Mouse (Mus musculus) megakaryocyte, adult 5-6 weeks (primary cell): Measurements from ENCODE around the gene Slc4a4. TPM values are rescaled to one million over a fixed set of nuclear protein-coding genes. Genes with fewer than 3 reads are reported as not detected.

Experiments
- ATAC-seq: 2 replicates; pipeline ENCODE4 v1.8.0; 2016; ENCODE audit warnings: mild to moderate bottlenecking, inconsistent platforms; ENCODE audit not compliant: poor library complexity, severe bottlenecking
- total RNA-seq, 2 experiments: library from RNA; stranded (forward) in 1 of 2; stranded (reverse) in 1 of 2; fragments of 153-499, 151-499 nt in 1 of 2; fragments of 221-1000, 200-1000 nt in 1 of 2; gene quantifications; 2 replicates each; pipeline versions ENCODE4 v1.2.3 to v1.2.4; 2015 to 2017

The Slc4a4 gene
- total RNA-seq (2015) (not detected in 2 replicates), total RNA-seq (2017) (not detected in 2 replicates)

- ATAC-seq: peak; percentile 13; the same call in 1 of the 2 replicates
Observed at GRCm38 (mm10) chr5:88886668-88887555, at the start of gene Slc4a4. Gene Slc4a4, plus strand, starts transcription at chr5:88886818.

DNA sequence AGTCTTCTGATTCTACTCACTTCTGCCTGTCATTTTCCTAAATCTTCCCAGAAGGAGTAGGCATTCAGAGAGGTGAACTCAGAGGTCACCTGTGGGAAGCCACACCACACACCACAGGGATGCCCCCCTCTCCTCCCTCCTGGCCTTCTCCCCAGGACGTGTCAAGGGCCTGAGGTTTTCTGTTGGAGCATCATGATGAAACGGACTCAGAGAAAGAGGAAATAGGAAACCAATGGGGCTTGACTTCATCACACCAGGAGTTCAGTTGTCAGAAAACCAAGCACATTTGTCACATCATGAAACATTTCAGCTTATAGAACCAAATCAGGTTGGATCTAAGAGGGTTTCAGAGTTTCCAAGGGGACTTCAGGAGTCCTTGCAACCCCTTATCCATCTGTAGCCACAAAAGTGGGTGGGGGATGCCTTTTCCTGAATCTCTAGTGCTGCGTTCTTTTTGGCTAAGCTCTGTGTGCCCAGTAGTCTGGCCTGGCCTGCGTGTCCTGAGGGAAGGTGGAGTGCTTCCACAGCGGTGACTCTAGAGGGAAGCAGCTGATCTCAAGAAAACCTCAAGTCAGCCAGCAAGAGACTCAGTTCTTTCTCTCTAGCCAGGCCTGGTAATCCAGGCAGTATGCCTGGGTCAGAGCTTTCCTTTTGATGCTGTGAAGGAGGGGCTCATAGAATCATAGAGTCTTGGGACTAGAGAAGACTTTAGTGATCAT, 46.4 kb upstream of the Slc4a4 start:
- ATAC-seq: peak; percentile 79

GRCm38 (mm10) chr5:88857311-88857710, 29.3 kb upstream of the Slc4a4 start:
- ATAC-seq: no peak

DNA sequence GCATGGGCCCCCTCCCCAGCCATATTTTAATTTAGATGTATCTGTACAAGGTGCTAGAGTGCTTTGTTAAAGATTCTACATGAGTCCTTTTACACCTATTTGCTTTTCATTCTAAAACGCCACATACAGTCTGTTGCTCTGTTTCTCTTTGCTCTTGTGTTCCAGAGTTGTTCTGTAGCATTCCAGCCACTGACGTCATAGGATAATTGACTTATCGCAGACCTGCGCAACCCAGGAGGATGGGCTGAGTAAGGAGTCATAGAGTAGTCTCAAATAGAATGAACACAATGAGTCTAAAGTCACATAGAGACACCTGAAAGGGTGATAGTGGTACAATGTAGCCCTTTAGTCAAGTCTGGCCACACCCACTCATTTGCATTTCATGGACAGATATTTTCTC, 28.8 kb upstream of the Slc4a4 start:
- no peak for ATAC-seq

- no peak for ATAC-seq
Observed at GRCm38 (mm10) chr5:88858226-88858625, 28.4 kb upstream of the Slc4a4 start.

GRCm38 (mm10) chr5:88862163-88862562, 24.5 kb upstream of the Slc4a4 start:
- no peak for ATAC-seq

DNA sequence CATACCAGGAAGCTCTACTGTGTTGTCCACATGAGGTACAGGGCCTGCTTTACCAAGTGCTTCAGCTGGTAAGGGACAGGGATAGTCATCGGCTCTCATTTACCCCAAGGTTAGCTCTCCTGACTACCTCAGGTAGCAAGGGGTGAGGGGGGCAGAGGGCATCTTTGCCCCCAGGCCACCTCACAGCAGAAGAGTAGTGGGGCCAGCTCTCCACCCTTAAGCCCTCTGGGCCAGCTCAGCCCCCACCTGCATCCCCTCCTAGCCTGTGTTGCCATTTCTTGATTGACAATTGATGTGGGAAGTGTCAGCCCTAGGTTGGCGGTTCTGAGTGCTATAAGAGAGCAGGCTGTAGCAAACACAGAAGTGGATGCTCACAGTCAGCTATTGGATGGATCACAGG, 23.8 kb upstream of the Slc4a4 start:
- ATAC-seq: no peak

DNA sequence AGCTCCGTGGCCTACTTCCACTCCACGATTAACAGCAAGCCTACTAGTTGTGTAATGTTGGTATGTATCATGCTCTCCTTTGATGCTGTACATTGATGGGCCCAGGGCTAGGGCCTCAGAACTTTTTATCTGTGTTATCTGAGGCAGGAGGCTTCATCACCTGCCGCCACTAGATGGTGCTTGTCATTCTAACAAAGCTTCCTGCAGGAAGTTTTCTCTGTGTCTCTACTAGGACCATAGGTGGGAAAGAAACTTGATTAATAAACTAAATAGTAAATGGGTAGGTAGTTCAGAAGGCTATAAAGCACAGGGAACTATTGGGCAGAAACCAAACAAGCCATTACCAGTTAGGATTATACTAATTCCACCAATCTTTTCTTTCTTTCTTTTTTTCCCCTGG, 2.5 kb upstream of the Slc4a4 start:
- ATAC-seq: no peak

GRCm38 (mm10) chr5:88885503-88885902, 1.1 kb upstream of the Slc4a4 start:
- no peak for ATAC-seq

GRCm38 (mm10) chr5:88885944-88886343, 674 bp upstream of the Slc4a4 start:
- no peak for ATAC-seq

DNA sequence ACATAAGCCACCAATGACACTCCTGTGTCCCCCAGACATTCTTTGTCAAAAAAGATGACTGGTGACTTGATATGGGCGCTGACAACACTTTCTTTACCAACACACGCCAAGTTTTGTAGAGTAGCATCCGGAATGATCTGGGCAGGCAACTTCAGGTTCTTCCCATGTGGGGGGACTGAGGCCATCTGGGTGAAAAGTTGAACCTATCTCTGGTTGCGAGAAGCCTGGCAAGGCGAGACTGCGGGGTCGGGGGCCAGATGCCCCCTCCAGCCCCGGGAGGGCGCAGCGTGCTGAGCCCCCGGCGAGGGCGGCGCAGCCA, 310 bp upstream of the Slc4a4 start:
- ATAC-seq: no peak

GRCm38 (mm10) chr5:88887556-88888412, 1.2 kb downstream of the Slc4a4 start:
- 0 out of 2 replicates have a peak, but pooled peaks have one; percentile 21 for ATAC-seq

- no peak for ATAC-seq
Observed at GRCm38 (mm10) chr5:88888413-88888700, 1.7 kb downstream of the Slc4a4 start.

DNA sequence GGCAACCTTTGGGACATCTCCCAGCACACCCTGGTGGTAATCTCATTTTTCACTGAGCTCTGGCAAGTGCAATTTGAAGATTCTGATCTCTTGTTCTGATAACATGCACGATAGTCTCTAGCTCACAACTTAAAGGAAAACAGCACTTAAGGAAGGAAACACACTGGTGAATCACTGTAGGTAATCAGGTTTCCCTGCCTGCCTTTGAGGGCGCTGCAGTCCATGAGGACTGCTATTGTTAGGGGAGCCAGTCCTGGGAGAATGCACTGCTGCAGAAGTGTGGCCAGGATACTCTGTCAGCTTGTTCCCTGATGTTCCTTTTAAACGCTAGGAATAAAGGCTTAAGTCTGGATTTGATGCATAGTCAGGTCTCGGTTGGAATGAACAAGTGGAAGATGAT, 2.7 kb downstream of the Slc4a4 start:
- no peak for ATAC-seq

DNA sequence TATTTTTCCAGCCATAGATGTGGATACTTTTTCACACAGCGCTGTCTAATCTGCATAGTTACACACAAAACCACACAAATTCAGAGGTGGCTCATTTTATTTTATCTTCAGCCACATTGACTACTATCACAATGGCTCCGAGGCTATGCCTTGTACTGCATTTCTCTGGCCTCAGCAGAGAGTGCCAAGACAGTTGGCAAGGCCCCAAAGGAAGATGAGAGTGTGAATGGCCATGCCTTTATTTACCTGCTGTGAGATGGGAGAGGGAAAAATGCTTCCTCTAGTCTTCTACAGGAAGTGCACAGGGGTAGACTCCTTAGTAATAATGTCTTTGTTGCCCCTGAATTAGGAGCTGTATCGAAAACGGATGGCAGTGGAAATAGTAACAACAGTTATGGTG, 3.5 kb downstream of the Slc4a4 start:
- ATAC-seq: no peak

DNA sequence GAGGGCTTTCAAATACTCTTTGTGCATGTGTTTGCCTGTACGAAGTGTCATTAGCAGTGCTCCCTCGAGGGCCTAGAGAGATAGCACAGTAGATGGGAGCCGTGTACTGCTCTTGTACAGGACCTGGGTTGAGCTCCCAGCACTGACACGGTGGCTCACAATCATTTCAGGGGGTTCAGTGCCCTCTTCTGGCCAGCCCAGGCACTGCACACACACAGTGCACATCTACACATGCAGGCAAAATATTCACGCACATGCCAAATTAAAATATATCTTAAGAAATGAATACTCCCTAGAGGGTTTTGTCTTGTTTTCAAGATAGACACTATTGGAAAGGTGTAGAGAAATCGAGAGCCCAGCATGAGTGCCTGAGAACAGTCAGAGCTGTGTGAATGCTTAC, 10.0 kb downstream of the Slc4a4 start:
- ATAC-seq: no peak

GRCm38 (mm10) chr5:88903111-88903510, 16.5 kb downstream of the Slc4a4 start:
- no peak for ATAC-seq

- no peak for ATAC-seq
Observed at GRCm38 (mm10) chr5:88903526-88903925, 16.9 kb downstream of the Slc4a4 start.

DNA sequence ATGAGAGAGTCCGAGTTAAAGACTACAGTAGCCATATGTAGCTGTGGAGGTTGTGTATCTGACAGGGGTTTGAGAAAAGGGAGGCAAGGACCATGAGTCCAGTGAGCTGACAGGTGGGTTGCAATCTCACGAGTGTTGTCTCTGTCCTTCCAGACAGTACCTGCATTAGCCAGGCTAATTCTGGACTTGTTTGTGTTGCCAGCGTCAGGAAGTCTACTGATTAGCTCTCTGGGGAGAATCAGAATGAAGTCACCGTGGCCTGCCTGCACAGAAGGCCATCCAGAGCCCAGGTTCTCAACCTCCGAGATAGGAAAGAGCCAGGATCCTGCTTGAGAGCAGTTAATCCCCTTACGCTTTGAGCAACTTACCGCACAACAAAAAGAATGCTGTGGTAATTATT, 18.2 kb downstream of the Slc4a4 start:
- no peak for ATAC-seq

- no peak for ATAC-seq
Observed at GRCm38 (mm10) chr5:88907615-88908014, 21.0 kb downstream of the Slc4a4 start.

- no peak for ATAC-seq
Observed at GRCm38 (mm10) chr5:88912629-88913028, 26.0 kb downstream of the Slc4a4 start.
